Mouse (Mus musculus) left cerebral cortex, postnatal 25 days (tissue): ENCODE measurements at regions not wholly inside any gene's neighbourhood (a gene's known extent, or its start where the extent isn't known, plus 50 kb on each side); places are given as distances from the start of the nearest gene placed in this dataset.
"Not testable (repeated sequence)": the region's sequence is repeated elsewhere in the genome, so short reads cannot be mapped to it uniquely, and the experiment has no call there.

Experiments used
- DNase-seq, 2 experiments: peaks; one replicate each; pipeline ENCODE4 v3.0.0; 2022; ENCODE audit warnings: low spot score in 2 of 2, mixed read lengths in 1 of 2
- intact Hi-C: fragments of 180-260 bp; cut with DNase I; formaldehyde crosslinking; loops from one replicate; pipeline ENCODE4 v1.15.1; 2025

DNA sequence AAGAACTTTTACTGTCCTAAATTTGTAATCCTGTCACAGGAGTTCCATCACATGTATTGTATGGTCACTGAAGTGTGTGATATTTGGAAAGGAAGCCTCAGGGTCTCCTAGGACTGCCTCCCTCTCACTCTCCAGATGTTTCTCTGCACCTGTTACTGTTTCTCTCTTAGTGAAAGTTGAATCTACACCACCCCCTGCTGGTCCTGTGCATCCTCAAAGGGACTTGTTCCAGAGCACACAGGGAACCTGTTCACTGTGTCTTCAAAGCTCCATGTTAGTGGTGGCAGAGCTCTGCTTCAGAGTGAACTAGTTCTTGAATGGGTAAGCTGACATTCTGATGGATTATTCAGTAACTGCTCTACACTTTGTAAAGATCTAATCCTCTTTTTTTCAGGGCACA, 785.1 kb upstream of the Zfp386 start:
- intact Hi-C loops, DNase-seq: not testable (repeated sequence)

- intact Hi-C loops, DNase-seq: not testable (repeated sequence)
These were observed 770.8 kb upstream of the Zfp386 start for GRCm38 (mm10) chr12:115276749-115277148.

DNA sequence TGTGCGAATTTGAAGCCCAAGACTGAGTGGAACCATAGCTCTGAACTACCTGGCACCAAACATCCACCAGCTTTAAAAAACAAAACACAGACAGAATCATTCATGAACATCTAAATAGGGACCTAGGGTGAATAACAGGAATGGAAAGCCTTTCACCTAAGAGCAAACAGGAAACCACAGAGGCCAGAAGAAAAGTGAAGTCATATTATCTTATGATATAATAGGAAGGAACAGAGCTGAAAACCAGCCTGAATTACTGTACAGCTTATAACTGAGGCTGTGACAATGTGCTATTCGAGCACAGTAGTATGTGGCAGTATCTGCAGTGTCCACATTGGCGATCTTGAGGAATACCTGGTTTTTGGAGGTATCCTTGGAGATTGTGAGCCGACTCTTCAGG, 753.8 kb upstream of the Zfp386 start:
- DNase-seq, intact Hi-C loops: not testable (repeated sequence)

DNA sequence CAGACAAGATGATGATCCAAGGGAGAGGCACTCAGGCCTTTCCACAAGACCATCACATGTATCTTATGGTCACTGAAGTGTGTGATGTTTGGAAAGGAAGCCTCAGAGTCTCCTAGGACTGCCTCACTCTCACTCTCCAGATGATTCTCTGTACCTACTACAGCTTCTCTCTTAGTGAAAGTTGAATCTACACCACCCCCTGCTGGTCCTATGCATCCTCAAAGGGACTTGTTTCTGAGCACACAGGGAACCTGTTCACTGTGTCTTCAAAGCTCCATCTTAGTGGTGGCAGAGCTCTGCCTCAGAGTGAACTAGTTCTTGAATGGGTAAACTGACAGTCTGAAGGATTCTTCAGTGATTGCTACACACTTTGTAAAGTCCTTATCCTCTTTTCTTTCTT, 749.5 kb upstream of the Zfp386 start:
- intact Hi-C loops, DNase-seq: not testable (repeated sequence)

DNA sequence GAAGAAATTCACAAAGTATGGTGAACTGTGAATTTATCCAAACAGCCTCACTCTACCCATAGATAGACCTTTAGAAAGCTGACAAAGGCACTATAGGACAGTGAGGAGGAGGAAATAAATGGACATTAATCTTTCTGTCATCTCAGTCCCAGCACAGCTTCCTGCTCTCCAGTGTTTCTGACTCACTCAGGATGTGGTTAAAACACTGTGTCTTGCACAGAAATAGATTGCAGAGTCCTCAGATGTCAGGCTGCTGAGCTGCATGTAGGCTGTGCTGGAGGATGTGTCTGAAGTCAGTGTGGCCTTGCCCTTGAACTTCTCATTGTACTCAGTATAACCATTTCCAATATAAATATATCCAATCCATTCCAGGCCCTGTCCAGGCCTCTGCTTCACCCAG, 735.6 kb upstream of the Zfp386 start:
- DNase-seq = no peak
- intact Hi-C loops = no loop called here

- intact Hi-C loops, DNase-seq: not testable (repeated sequence)
These were observed 734.9 kb upstream of the Zfp386 start for GRCm38 (mm10) chr12:115312604-115313003.

DNA sequence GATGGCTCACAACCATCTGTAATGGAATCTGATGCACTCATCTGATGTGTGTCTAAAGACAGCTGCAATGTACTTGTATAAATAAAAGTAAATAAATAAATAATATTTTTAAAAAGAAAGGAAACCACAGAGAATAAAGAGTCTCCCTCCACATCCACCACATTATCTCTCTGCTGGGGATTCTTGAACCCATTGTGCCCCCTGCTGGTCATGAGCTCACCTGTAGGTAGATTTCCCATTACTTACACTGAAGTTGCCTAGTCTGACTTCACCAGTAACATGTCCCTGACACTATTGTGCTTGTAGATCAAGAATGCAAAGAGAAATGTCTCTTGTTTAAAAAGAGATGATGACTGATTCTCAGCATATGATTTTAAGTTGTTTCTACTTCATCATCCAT, 726.9 kb upstream of the Zfp386 start:
- intact Hi-C loops, DNase-seq: not testable (repeated sequence)

GRCm38 (mm10) chr12:115328439-115328838, 719.1 kb upstream of the Zfp386 start:
- DNase-seq = no peak
- intact Hi-C loops = no loop called here

- DNase-seq, intact Hi-C loops: not testable (repeated sequence)
These were observed 712.8 kb upstream of the Zfp386 start for GRCm38 (mm10) chr12:115334770-115335169.

GRCm38 (mm10) chr12:115336594-115336993, 710.9 kb upstream of the Zfp386 start:
- no peak for DNase-seq
- intact Hi-C loops = no loop called here

GRCm38 (mm10) chr12:115346112-115346511, 701.4 kb upstream of the Zfp386 start:
- intact Hi-C loops, DNase-seq: not testable (repeated sequence)

- DNase-seq, intact Hi-C loops: not testable (repeated sequence)
These were observed 688.5 kb upstream of the Zfp386 start for GRCm38 (mm10) chr12:115359050-115359449.

DNA sequence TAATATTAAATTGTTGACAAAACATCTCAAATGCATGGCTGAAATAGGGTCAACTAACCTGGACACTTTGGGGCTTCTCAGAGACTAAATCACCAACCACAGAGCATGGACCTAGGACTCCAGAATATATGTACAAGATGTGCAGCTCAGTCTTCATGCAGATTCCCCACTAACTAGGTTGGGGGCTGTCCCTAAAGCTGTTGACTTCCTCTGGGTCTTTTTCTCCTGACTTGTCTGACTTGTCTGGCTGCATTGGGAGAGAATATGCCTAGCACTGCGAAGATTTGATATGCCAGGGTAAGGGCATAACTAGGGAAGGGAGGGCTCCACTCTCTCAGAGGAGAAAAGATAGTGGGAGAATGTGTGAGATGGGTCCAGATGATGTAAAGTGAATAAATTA, 681.9 kb upstream of the Zfp386 start:
- intact Hi-C loops, DNase-seq: not testable (repeated sequence)

- intact Hi-C loops, DNase-seq: not testable (repeated sequence)
These were observed 675.7 kb upstream of the Zfp386 start for GRCm38 (mm10) chr12:115371784-115372183.

GRCm38 (mm10) chr12:115373056-115373455, 674.5 kb upstream of the Zfp386 start:
- DNase-seq, intact Hi-C loops: not testable (repeated sequence)

GRCm38 (mm10) chr12:115386479-115386878, 661.0 kb upstream of the Zfp386 start:
- DNase-seq, intact Hi-C loops: not testable (repeated sequence)

DNA sequence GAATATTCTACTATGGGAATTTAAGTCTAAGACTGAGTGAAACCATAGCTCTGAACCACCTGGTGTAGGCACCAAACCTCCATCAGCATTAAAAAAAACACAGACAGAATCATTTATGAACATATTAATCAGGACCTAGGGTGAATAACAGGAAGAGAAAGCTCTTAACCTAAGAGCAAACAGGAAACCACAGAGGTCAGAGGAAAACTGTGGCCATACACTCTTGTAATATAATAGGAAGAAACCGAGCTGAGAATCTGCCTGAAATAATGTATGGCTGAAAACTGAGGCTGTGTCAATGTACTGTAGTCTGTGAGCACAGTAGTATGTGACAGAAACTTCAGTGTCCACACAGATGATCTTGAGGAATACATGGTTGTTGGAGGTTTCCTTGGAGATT, 643.4 kb upstream of the Zfp386 start:
- no peak for DNase-seq
- intact Hi-C loops = no loop called here

DNA sequence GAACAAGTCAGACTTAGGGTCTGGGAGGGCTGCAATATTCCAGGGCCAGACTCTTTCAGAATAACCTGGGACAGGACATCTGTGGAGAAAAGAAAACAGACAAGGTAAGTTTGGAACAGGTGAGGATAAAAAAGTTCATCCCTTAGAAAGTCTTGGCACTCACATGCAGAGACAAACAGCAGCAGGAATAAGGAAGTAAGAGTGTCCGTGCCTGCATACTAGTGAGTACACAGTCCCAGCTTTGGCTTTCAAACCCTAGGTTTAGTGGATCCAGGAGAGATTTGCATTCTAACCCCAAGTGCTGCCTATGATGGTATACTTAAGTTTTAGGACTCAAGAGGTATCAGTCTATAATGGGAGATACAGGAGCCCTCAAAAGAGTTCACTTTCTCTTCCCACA, 642.9 kb upstream of the Zfp386 start:
- intact Hi-C loops = no loop called here
- DNase-seq = no peak

GRCm38 (mm10) chr12:115446247-115446646, 601.3 kb upstream of the Zfp386 start:
- intact Hi-C loops = not testable (repeated sequence)

DNA sequence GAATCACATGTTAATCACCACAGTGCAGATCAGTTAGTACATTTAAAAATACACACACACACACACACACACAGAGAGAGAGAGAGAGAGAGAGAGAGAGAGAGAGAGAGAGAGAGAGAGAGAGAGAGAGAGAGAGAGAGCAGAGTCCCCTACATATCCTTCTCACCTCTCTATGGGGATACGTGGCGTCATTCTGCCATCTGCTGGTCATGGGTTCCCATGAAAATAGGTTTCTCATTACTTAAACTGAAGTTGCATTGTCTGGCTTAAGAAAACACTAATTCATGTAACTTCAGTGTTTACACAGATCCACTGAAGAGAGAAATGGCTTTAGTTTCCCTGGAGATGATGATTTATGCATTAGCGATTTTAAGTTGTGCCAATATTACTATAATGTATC, 594.9 kb upstream of the Zfp386 start:
- not testable (repeated sequence) for DNase-seq

More at GRCm38 (mm10) chr12:115446247-115446646, 601.3 kb upstream of the Zfp386 start:
- DNase-seq = not testable (repeated sequence)

GRCm38 (mm10) chr12:115464777-115465176, 582.7 kb upstream of the Zfp386 start:
- intact Hi-C loops, DNase-seq: not testable (repeated sequence)

More for the DNA sequence above, 594.9 kb upstream of the Zfp386 start:
- intact Hi-C loops = not testable (repeated sequence)

DNA sequence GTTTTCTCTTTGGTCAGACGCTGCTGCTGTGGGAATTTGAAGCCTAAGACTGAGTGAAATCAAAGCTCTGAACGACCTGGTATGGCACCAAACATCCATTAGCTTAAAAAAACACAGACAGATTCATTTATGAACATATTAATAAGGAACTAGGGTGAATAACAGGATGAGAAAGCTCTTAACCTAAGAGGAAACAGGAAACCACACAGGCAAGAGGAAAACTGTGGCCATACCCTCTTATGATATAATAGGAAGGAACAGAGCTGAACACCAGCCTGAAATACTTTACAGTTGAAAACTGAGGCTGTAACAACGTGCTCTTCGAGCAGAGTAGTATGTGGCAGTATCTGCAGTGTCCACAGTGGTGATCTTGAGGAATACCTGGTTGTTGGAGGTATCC, 579.5 kb upstream of the Zfp386 start:
- DNase-seq, intact Hi-C loops: not testable (repeated sequence)
